Mouse (Mus musculus): ENCODE data around the gene Ptgfrn.

- no peak for TF ChIP-seq POLR2A (IDR thresholded peaks at IDR 0.05; ENCODE audit: insufficient read length, low read depth)
- no peak for TF ChIP-seq MYOG (IDR thresholded peaks at IDR 0.05; ENCODE audit: control insufficient read depth in 1 of 3, insufficient read depth in 1 of 3, insufficient read length in 2 of 3, low read depth in 2 of 3)
- no peak for TF ChIP-seq USF1 (IDR thresholded peaks at IDR 0.05; ENCODE audit: low read depth)
- TF ChIP-seq CEBPB (IDR thresholded peaks at IDR 0.05; ENCODE audit: insufficient read depth, poor library complexity, severe bottlenecking) = no peak
Measured at GRCm38 (mm10) chr3:101072506-101073215, 37.4 kb downstream of the Ptgfrn start.

All from myocyte (in vitro differentiated cells).